Mouse (Mus musculus) liver, embryonic 12.5 days (tissue): ENCODE results near the gene Dock8. TPM values are rescaled to one million over a fixed set of nuclear protein-coding genes. Genes with fewer than 3 reads are reported as not detected.

Source experiments
- ATAC-seq: fragments of 200-750 bp; cut with Nextera tagmentation; 2 replicates; pipeline ENCODE4 v1.8.0; 2017; ENCODE audit warnings: moderate number of reproducible peaks, mild to moderate bottlenecking, moderate library complexity
- H3K27ac ChIP-seq: fragments of 300-500 bp; sonication (generic); 2 replicates; pipeline ENCODE4 v1.5.1; 2016; ENCODE audit warnings: mild to moderate bottlenecking
- H3K27me3 ChIP-seq: fragments of 300-500 bp; sonication (generic); replicated peaks from 2 replicates; pipeline ENCODE4 v1.6.1; 2016; ENCODE audit warnings: mild to moderate bottlenecking, moderate library complexity
- H3K36me3 ChIP-seq: fragments of 300-500 bp; sonication (generic); 2 replicates; pipeline ENCODE4 v1.6.1; 2016; ENCODE audit warnings: mild to moderate bottlenecking, moderate library complexity
- H3K4me1 ChIP-seq: fragments of 300-500 bp; sonication (generic); 2 replicates; pipeline ENCODE4 v1.6.1; 2016
- H3K4me2 ChIP-seq: fragments of 300-500 bp; sonication (generic); 2 replicates; pipeline ENCODE4 v1.6.1; 2016; ENCODE audit warnings: mild to moderate bottlenecking, moderate library complexity
- H3K4me3 ChIP-seq: fragments of 300-500 bp; sonication (generic); 2 replicates; pipeline ENCODE4 v1.5.1; 2016; ENCODE audit warnings: mild to moderate bottlenecking, moderate library complexity
- H3K9ac ChIP-seq: fragments of 300-500 bp; sonication (generic); 2 replicates; pipeline ENCODE4 v1.6.1; 2016; ENCODE audit warnings: mild to moderate bottlenecking, moderate library complexity
- H3K9me3 ChIP-seq: fragments of 300-500 bp; sonication (generic); replicated peaks from 2 replicates; pipeline ENCODE4 v1.6.1; 2016; ENCODE audit warnings: mild to moderate bottlenecking, moderate library complexity
- WGBS: fragments of 180-500 bp; shearing (Covaris S2); methylation state at CpG from one replicate; pipeline ENCODE4 v1.1.7; 2016; ENCODE audit not compliant: insufficient replicate concordance; 5-methylcytosine and 5-hydroxymethylcytosine counted together
- polyA plus RNA-seq: library from polyadenylated mRNA; unstranded; fragments of >200 nt; fragmentation: Nextera tagmentation; extraction: Ambion mirVana; gene quantifications from 2 replicates; pipeline ENCODE4 v1.2.1, GENCODE M21; 2016

Gene Dock8
- polyA plus RNA-seq, 1 experiment from 2014 or later, result 11.0 TPM

GRCm38 (mm10) chr19:25097951-25098350 is 98.6 kb downstream of the Dock8 start:
- WGBS, result 66% methylated on average over 3 of the region's 3 CpGs
- H3K36me3 ChIP-seq, result peaks cover 44% of the 10 kb centered on the region
- ATAC-seq, result no peak
- H3K27me3 ChIP-seq, result no peaks in the 10 kb centered on the region
- no peak overlapping the region for H3K4me3 ChIP-seq
- no peak overlapping the region for H3K4me2 ChIP-seq
- no peak overlapping the region for H3K27ac ChIP-seq
- H3K4me1 ChIP-seq, result peaks cover 29% of the 10 kb centered on the region
- H3K9me3 ChIP-seq, result no peaks in the 10 kb centered on the region
- H3K9ac ChIP-seq, result no peak overlapping the region

DNA sequence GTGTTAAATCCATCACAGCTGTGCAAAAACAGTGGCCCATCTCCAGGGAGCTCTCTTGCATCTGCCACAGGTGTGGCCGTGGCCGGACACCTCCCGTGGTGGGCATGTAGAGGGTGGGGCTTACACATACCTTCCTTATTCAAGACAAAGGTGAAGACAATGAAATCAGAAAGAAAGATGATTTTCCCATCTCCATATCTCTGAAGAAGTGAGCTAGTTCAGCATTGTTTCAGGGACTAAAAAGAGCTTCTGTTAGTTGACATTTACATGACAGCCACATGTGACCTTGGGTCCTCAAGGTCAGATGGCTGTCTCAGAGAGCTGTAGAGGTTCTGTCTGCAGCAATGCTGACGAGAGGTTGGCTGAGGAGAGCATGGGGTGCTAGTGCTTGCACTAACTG is 99.6 kb downstream of the Dock8 start:
- H3K27me3 ChIP-seq, result no peaks in the 10 kb centered on the region
- no peak overlapping the region for H3K4me2 ChIP-seq
- H3K9me3 ChIP-seq, result no peaks in the 10 kb centered on the region
- no peak overlapping the region for H3K27ac ChIP-seq
- H3K9ac ChIP-seq, result no peak overlapping the region
- H3K36me3 ChIP-seq, result peaks cover 52% of the 10 kb centered on the region
- H3K4me1 ChIP-seq, result peaks cover 25% of the 10 kb centered on the region
- no peak overlapping the region for H3K4me3 ChIP-seq
- WGBS, result 84% methylated on average over 4 of the region's 4 CpGs
- ATAC-seq, result no peak

DNA sequence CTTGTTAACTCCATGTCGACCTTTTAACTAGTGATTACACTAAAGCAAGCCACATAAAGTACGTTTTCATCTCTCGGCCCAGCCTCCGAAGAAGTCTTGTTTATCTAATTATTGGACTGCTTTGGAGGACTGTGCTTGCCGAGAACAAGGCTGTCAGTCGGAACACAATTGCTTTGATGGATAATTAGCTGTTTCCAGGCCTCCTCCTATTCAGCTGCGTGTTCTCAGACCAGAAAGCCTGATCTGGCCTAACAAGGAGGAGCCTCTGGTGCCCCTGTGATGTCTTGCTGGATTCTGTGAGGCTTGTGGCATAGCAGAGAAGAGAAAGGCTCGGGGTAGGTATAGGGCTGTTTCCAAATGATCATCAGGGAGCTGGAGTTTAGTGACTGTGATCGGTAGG is 106.3 kb downstream of the Dock8 start:
- H3K36me3 ChIP-seq, result peaks cover 41% of the 10 kb centered on the region
- H3K4me1 ChIP-seq, result peaks cover 7% of the 10 kb centered on the region
- no peak overlapping the region for H3K4me3 ChIP-seq
- H3K9me3 ChIP-seq, result no peaks in the 10 kb centered on the region
- WGBS, result 57% methylated on average over 9 of the region's 9 CpGs
- no peak overlapping the region for H3K9ac ChIP-seq
- no peak for ATAC-seq
- H3K27me3 ChIP-seq, result no peaks in the 10 kb centered on the region
- H3K4me2 ChIP-seq, result no peak overlapping the region
- no peak overlapping the region for H3K27ac ChIP-seq

DNA sequence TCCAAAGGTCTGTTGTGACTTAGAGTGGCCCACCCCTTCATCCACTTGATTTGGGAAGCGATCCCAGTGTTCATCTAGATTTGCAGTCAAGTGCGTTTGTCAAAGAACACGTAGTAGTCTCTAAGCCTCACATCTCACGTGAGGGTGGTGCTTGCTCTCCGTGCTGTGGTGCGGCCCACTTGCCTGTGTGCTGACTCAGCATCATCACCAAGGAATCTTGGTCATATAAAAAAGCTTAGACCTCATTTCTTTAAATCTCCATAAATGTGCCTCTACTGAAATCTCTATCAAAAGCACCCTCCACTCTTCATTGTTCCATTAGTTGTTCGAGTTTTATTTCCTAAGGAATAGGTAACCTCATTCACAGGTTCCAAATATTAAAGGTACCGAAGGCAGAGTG is 107.0 kb downstream of the Dock8 start:
- Histone ChIP-seq H3K9me3 (no peaks in the 10 kb centered on the region), H3K4me2 (no peak overlapping the region), H3K4me1 (peaks cover 7% of the 10 kb centered on the region), H3K36me3 (peaks cover 38% of the 10 kb centered on the region), H3K4me3 (no peak overlapping the region), H3K27me3 (no peaks in the 10 kb centered on the region), H3K27ac (no peak overlapping the region), H3K9ac (no peak overlapping the region)
- no peak for ATAC-seq
- 80% methylated on average over 8 of the region's 8 CpGs for WGBS

DNA sequence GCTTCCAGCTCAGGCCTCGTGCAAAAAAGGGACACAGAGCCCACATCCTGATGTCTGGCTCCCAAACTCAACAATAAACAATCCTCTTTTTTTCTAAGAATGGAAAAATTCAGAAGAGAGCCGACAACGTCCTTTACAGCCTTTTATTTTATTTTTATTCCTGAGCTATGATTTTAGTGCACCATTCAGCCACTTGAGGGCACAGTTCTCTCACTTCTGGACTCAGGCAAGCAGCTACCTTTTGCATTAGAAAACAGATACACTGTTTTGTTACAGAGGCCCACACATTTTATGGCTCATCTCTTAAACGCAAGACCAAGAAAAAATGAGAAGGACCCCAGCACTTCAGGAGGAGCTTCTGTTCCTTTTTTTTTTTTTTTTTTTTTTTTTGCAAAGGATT is 108.1 kb downstream of the Dock8 start:
- Histone ChIP-seq H3K4me3 (no peak overlapping the region), H3K9ac (no peak overlapping the region), H3K27ac (no peak overlapping the region), H3K4me1 (peaks cover 7% of the 10 kb centered on the region), H3K27me3 (no peaks in the 10 kb centered on the region), H3K4me2 (no peak overlapping the region), H3K36me3 (peaks cover 29% of the 10 kb centered on the region), H3K9me3 (no peaks in the 10 kb centered on the region)
- no peak for ATAC-seq
- 65% methylated on average over 4 of the region's 4 CpGs for WGBS

DNA sequence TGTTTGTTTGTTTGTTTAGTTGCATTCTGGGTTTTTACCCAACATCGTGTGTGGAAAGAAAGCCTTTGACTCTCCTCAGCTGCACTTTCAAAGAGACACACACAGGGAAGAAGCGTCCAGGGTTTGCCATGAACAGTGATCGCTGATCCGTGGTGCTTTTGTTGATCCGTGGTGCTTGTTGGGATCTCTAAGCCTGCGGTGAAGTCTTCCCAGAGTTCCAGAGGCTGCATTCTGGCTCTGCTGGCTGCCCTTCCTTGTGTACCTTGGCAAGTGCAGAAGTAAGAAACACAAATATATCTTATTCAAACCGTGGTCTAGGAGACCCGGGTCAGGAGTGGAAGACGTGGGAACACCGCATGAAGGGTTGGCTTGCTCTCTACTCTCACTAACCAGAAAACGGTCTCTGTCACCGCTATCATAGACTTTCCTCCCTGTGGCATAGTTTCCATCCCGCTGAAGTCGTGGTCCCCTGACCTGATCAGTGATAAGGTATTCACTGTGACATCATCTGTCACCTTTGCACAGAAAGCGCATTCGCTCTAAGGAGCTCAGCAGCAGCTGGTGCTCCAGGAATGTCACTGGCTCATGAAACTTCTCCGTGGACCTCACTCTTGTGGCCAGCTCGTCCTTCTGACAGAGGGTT is 112.4 kb downstream of the Dock8 start:
- Histone ChIP-seq H3K4me1 (no peaks in the 10 kb centered on the region), H3K36me3 (0 out of 2 replicates have a peak, but pooled peaks cover 3% of the 10 kb centered on the region), H3K4me3 (no peak overlapping the region), H3K9me3 (no peaks in the 10 kb centered on the region), H3K4me2 (no peak overlapping the region), H3K27me3 (no peaks in the 10 kb centered on the region), H3K9ac (no peak overlapping the region), H3K27ac (no peak overlapping the region)
- no peak; the same call in 1 of the 2 replicates for ATAC-seq
- 82% methylated on average over 18 of the region's 18 CpGs for WGBS

- H3K4me3 ChIP-seq, result no peak overlapping the region
- H3K9ac ChIP-seq, result no peak overlapping the region
- H3K27ac ChIP-seq, result no peak overlapping the region
- peaks cover 30% of the 10 kb centered on the region for H3K36me3 ChIP-seq
- no peaks in the 10 kb centered on the region for H3K9me3 ChIP-seq
- H3K4me1 ChIP-seq, result peaks cover 1% of the 10 kb centered on the region
- WGBS, result 40% methylated on average over 2 of the region's 2 CpGs
- H3K27me3 ChIP-seq, result no peaks in the 10 kb centered on the region
- no peak overlapping the region for H3K4me2 ChIP-seq
- ATAC-seq, result no peak
These were observed 117.6 kb downstream of the Dock8 start for GRCm38 (mm10) chr19:25116981-25117380.

GRCm38 (mm10) chr19:25122417-25122816 is 123.1 kb downstream of the Dock8 start:
- H3K4me3 ChIP-seq, result no peak overlapping the region
- H3K9me3 ChIP-seq, result no peaks in the 10 kb centered on the region
- no peaks in the 10 kb centered on the region for H3K27me3 ChIP-seq
- H3K27ac ChIP-seq, result no peak overlapping the region
- H3K4me2 ChIP-seq, result no peak overlapping the region
- no peak for ATAC-seq
- WGBS, result 48% methylated on average over 8 of the region's 8 CpGs
- peaks cover 53% of the 10 kb centered on the region for H3K36me3 ChIP-seq
- peaks cover 6% of the 10 kb centered on the region for H3K4me1 ChIP-seq
- no peak overlapping the region for H3K9ac ChIP-seq

GRCm38 (mm10) chr19:25123031-25123430 is 123.7 kb downstream of the Dock8 start:
- no peak for ATAC-seq
- Histone ChIP-seq H3K4me3 (no peak overlapping the region), H3K9ac (no peak overlapping the region), H3K4me1 (peaks cover 6% of the 10 kb centered on the region), H3K27me3 (no peaks in the 10 kb centered on the region), H3K27ac (no peak overlapping the region), H3K9me3 (no peaks in the 10 kb centered on the region), H3K4me2 (no peak overlapping the region), H3K36me3 (peaks cover 58% of the 10 kb centered on the region)
- 48% methylated on average over 13 of the region's 13 CpGs for WGBS

- H3K9me3 ChIP-seq, result no peaks in the 10 kb centered on the region
- peaks cover 6% of the 10 kb centered on the region for H3K4me1 ChIP-seq
- H3K4me2 ChIP-seq, result no peak overlapping the region
- no peak overlapping the region for H3K9ac ChIP-seq
- no peak overlapping the region for H3K27ac ChIP-seq
- WGBS, result 71% methylated on average over 5 of the region's 5 CpGs
- H3K27me3 ChIP-seq, result no peaks in the 10 kb centered on the region
- ATAC-seq, result no peak
- no peak overlapping the region for H3K4me3 ChIP-seq
- peaks cover 60% of the 10 kb centered on the region for H3K36me3 ChIP-seq
These were observed 124.1 kb downstream of the Dock8 start for GRCm38 (mm10) chr19:25123461-25123860.

DNA sequence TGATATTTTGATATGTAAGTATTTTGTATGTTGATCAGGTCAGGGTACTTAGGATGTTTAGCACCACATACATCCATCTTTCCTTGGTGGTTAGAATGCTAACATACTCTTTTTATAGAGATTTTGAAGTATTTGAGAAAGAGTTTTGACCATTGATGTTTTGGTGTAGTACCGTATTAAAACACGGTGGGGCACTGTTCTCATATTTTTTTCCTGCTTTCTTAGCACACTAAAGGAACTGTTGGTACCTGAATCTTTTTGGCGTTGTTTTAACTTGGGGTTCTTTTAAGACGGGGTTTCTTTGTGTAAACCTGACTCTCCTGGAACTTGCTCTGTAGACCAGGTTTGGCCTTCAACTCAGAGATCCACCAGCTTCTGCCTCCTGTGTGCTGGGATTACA is 133.0 kb downstream of the Dock8 start:
- WGBS, result 41% methylated on average over 4 of the region's 4 CpGs

DNA sequence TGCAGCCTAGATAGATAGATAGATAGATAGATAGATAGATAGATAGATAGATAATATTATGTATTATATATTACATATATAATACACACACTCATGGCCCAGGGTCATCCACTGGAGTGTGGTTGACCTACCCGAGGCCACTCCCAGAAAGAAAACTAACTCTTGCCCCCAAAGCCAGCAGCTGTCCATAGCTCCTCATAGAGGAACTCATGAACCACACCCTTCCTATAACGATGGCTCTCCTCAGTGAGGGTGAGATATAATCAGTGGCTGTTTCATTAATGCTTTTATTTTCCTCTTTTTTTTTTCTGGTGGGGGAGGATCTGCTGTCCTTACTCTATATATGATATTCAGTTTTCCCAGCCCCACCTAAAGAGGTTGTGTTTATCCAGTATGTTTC is 134.6 kb downstream of the Dock8 start:
- no peak for ATAC-seq
- 31% methylated on average over 2 of the region's 2 CpGs for WGBS

More for the DNA sequence above, 133.0 kb downstream of the Dock8 start:
- Histone ChIP-seq H3K9me3 (no peaks in the 10 kb centered on the region), H3K4me2 (no peak overlapping the region), H3K9ac (no peak overlapping the region), H3K27me3 (no peaks in the 10 kb centered on the region), H3K36me3 (peaks cover 41% of the 10 kb centered on the region), H3K4me1 (peaks cover 11% of the 10 kb centered on the region), H3K4me3 (no peak overlapping the region), H3K27ac (no peak overlapping the region)
- ATAC-seq, result no peak

GRCm38 (mm10) chr19:25136171-25136570 is 136.8 kb downstream of the Dock8 start:
- Histone ChIP-seq H3K27ac (no peak overlapping the region), H3K4me2 (no peak overlapping the region), H3K9ac (no peak overlapping the region), H3K27me3 (no peaks in the 10 kb centered on the region), H3K4me1 (peaks cover 19% of the 10 kb centered on the region), H3K36me3 (peaks cover 38% of the 10 kb centered on the region), H3K9me3 (no peaks in the 10 kb centered on the region), H3K4me3 (no peak overlapping the region)
- peak; percentile 21; the same call in 1 of the 2 replicates for ATAC-seq
- WGBS, result 50% methylated on average over 1 of the region's 1 CpGs

More for the DNA sequence above, 134.6 kb downstream of the Dock8 start:
- Histone ChIP-seq H3K27me3 (no peaks in the 10 kb centered on the region), H3K27ac (no peak overlapping the region), H3K4me1 (peaks cover 19% of the 10 kb centered on the region), H3K36me3 (peaks cover 32% of the 10 kb centered on the region), H3K4me2 (no peak overlapping the region), H3K4me3 (no peak overlapping the region), H3K9ac (no peak overlapping the region), H3K9me3 (no peaks in the 10 kb centered on the region)
